Mouse (Mus musculus) hindbrain, embryonic 11.5 days (tissue): Measurements from ENCODE around the gene Spi1. TPM values are rescaled to one million over a fixed set of nuclear protein-coding genes. Genes with fewer than 3 reads are reported as not detected.
A peak's percentile ranks its signal among the peaks of the same experiment; 100 is the strongest.
"Not testable (repeated sequence)": the region's sequence is repeated elsewhere in the genome, so short reads cannot be mapped to it uniquely, and the experiment has no call there.

Experiments
- ATAC-seq: fragments of 200-750 bp; cut with Nextera tagmentation; 2 replicates; pipeline ENCODE4 v1.8.0; 2017; ENCODE audit warnings: mild to moderate bottlenecking, moderate TSS enrichment, moderate library complexity; ENCODE audit not compliant: low FRiP score
- DNase-seq: peaks from one replicate; pipeline ENCODE4 v3.0.0-alpha.2; 2015; ENCODE audit warnings: low spot score
- H3K27ac ChIP-seq: fragments of 300-500 bp; sonication (generic); 2 replicates; pipeline ENCODE4 v1.5.1; 2014; ENCODE audit warnings: mild to moderate bottlenecking, low read depth, low read length
- H3K27me3 ChIP-seq: fragments of 300-500 bp; sonication (generic); 2 replicates; pipeline ENCODE4 v1.6.1; 2014; ENCODE audit warnings: mild to moderate bottlenecking, low read length, moderate library complexity, mixed read lengths; ENCODE audit not compliant: control insufficient read depth, insufficient read depth
- H3K36me3 ChIP-seq: fragments of 300-500 bp; sonication (generic); 2 replicates; pipeline ENCODE4 v1.6.1; 2014; ENCODE audit warnings: mild to moderate bottlenecking, low read length, moderate library complexity, mixed read lengths; ENCODE audit not compliant: control insufficient read depth, insufficient read depth
- H3K4me1 ChIP-seq: fragments of 300-500 bp; sonication (generic); replicated peaks from 2 replicates; pipeline ENCODE4 v1.6.1; 2014; ENCODE audit warnings: low read length, mixed read lengths; ENCODE audit not compliant: control insufficient read depth, insufficient read depth
- H3K4me2 ChIP-seq: fragments of 300-500 bp; sonication (generic); replicated peaks from 2 replicates; pipeline ENCODE4 v1.6.1; 2014; ENCODE audit warnings: mild to moderate bottlenecking, low read depth, low read length
- H3K4me3 ChIP-seq: fragments of 300-500 bp; sonication (generic); 2 replicates; pipeline ENCODE4 v1.5.1; 2014; ENCODE audit warnings: low read depth, low read length
- H3K9ac ChIP-seq: fragments of 300-500 bp; sonication (generic); 2 replicates; pipeline ENCODE4 v1.6.1; 2014; ENCODE audit warnings: low read depth, low read length
- H3K9me3 ChIP-seq: fragments of 300-500 bp; sonication (generic); 2 replicates; pipeline ENCODE4 v1.6.1; 2016; ENCODE audit warnings: low read length; ENCODE audit not compliant: control insufficient read depth
- WGBS: fragments of 180-500 bp; shearing (Covaris S2); extraction: QIAGEN DNeasy Blood & Tissue Kit; methylation state at CpG from one replicate; pipeline ENCODE4 v1.1.7; 2014; 5-methylcytosine and 5-hydroxymethylcytosine counted together
- polyA plus RNA-seq: library from polyadenylated mRNA; unstranded; fragments of >200 nt; fragmentation: Nextera tagmentation; extraction: Ambion mirVana; gene quantifications from 2 replicates; pipeline ENCODE4 v1.2.1, GENCODE M21; 2014

Gene Spi1
- polyA plus RNA-seq, 1 experiment from 2014 or later, result 3.0 TPM

DNA sequence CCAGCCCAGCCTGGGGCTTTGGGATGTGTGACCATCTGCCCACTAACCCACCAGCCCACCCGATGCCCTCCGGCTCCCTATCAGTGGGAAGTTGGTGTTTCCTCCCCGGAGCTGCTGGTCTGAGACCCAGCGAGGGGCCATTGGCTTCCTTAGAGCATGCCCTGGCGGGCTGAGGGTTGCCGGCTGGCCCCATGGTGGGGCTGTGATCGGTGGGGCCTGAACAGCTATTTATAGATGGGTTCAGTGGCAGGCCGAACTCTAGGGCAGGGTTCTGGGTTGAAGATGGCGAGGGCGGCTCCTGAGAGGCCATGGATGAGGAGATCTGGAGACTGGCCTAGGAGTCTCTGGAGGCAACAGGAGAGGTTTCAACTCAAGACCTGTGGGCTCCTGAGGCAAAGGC lies 14.8 kb downstream of the Spi1 start:
- H3K9me3 ChIP-seq, result no peaks in the 10 kb centered on the region
- no peaks in the 10 kb centered on the region for H3K27me3 ChIP-seq
- no peaks in the 10 kb centered on the region for H3K4me1 ChIP-seq
- H3K27ac ChIP-seq, result no peak overlapping the region
- no peak overlapping the region for H3K9ac ChIP-seq
- ATAC-seq, result no peak
- no peaks in the 10 kb centered on the region for H3K36me3 ChIP-seq
- H3K4me3 ChIP-seq, result no peak overlapping the region
- DNase-seq, result no peak
- H3K4me2 ChIP-seq, result no peak overlapping the region
- WGBS, result 74% methylated on average over 10 of the region's 10 CpGs

DNA sequence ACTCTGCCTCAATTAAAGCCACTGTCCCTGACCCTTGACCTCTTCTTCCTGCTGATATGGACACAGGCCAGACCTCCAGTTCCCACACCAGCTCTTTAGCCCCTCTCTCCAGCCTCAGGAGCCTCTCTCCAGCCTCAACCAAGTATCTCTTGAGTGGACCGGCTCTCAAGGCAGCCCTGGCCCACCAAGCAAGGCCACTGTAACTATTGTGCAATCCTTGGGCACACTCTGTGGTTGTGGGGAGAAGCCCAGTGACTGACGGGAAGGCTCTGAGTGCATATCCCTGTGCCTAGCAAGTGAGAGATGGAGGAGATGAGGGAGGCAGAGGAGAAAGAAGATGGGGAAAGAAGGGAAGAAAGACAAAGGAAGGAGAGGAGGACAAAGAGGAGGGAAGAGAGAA lies 16.0 kb downstream of the Spi1 start:
- no peak for ATAC-seq
- no peak overlapping the region for H3K4me3 ChIP-seq
- H3K36me3 ChIP-seq, result no peaks in the 10 kb centered on the region
- H3K4me1 ChIP-seq, result no peaks in the 10 kb centered on the region
- no peak for DNase-seq
- 89% methylated on average over 2 of the region's 2 CpGs for WGBS
- no peak overlapping the region for H3K9ac ChIP-seq
- no peak overlapping the region for H3K27ac ChIP-seq
- no peaks in the 10 kb centered on the region for H3K27me3 ChIP-seq
- H3K4me2 ChIP-seq, result no peak overlapping the region
- H3K9me3 ChIP-seq, result no peaks in the 10 kb centered on the region

- DNase-seq, result peak; percentile 93
- peak; percentile 81 for ATAC-seq
- Histone ChIP-seq H3K36me3 (no peaks in the 10 kb centered on the region), H3K4me2 (no peak overlapping the region), H3K9ac (no peak overlapping the region), H3K27me3 (no peaks in the 10 kb centered on the region), H3K9me3 (no peaks in the 10 kb centered on the region), H3K27ac (no peak overlapping the region), H3K4me1 (no peaks in the 10 kb centered on the region), H3K4me3 (no peak overlapping the region)
- WGBS, result 10% methylated on average over 7 of the region's 7 CpGs
Measured at GRCm38 (mm10) chr2:91101124-91101740, 19.0 kb downstream of the Spi1 start.

GRCm38 (mm10) chr2:91108156-91108555 lies 26.0 kb downstream of the Spi1 start:
- Histone ChIP-seq H3K36me3 (no peaks in the 10 kb centered on the region), H3K27ac (no peak overlapping the region), H3K9me3 (no peaks in the 10 kb centered on the region), H3K27me3 (no peaks in the 10 kb centered on the region), H3K4me3 (no peak overlapping the region), H3K4me2 (no peak overlapping the region), H3K4me1 (no peaks in the 10 kb centered on the region), H3K9ac (no peak overlapping the region)
- ATAC-seq (no peak), DNase-seq (no peak)
- 83% methylated on average over 3 of the region's 3 CpGs for WGBS

DNA sequence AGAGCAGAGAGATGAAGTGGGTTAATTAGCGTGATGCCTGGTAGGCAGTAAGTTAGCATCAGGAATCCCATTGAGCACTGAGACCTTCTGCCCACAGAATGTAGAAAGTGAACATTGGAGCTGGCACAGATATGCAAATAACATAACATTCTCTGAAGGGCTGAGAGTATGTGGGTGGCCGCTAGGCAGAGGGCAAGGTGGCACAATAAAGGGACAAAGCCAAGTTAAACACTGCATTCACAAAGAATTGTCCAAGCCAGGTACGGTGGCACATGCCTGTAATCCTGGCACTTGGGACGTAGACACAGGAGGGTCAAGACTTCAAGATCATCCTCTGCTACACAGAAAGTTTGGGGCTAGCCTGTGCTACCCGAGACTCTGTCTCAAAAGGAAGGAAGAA lies 27.1 kb downstream of the Spi1 start:
- no peak overlapping the region for H3K27ac ChIP-seq
- 84% methylated on average over 5 of the region's 5 CpGs for WGBS
- no peak overlapping the region for H3K4me3 ChIP-seq
- no peaks in the 10 kb centered on the region for H3K36me3 ChIP-seq
- H3K4me2 ChIP-seq, result no peak overlapping the region
- no peaks in the 10 kb centered on the region for H3K4me1 ChIP-seq
- no peaks in the 10 kb centered on the region for H3K27me3 ChIP-seq
- no peak overlapping the region for H3K9ac ChIP-seq
- no peaks in the 10 kb centered on the region for H3K9me3 ChIP-seq
- ATAC-seq (no peak), DNase-seq (no peak)

GRCm38 (mm10) chr2:91109807-91110385 lies 27.7 kb downstream of the Spi1 start:
- no peak overlapping the region for H3K9ac ChIP-seq
- no peak overlapping the region for H3K4me2 ChIP-seq
- WGBS, result 94% methylated on average over 5 of the region's 5 CpGs
- H3K4me3 ChIP-seq, result no peak overlapping the region
- no peaks in the 10 kb centered on the region; the same call in 1 of the 2 replicates for H3K4me1 ChIP-seq
- ATAC-seq, result no peak
- no peaks in the 10 kb centered on the region for H3K36me3 ChIP-seq
- no peak for DNase-seq
- H3K9me3 ChIP-seq, result no peaks in the 10 kb centered on the region
- no peaks in the 10 kb centered on the region for H3K27me3 ChIP-seq
- H3K27ac ChIP-seq, result no peak overlapping the region

DNA sequence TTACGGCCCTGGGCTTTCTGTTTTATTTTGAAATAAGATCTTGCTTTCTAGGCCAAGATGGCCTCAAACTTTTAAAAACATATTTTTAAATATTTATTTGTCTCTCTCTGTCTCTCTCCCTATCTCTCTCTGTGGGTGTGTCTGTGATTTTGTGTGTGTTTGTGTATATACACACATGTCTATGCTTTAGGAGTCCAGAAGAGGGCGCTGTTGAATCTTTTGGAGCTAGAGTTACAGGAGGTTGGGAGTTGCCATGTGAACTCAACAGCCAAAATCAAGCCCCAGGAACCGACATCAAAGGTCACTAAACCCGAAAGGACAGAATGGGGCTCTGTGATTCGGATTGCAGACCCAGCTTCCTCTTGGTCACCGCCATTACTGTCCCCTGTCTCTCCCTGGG lies 28.2 kb downstream of the Spi1 start:
- no peaks in the 10 kb centered on the region for H3K36me3 ChIP-seq
- no peak overlapping the region for H3K9ac ChIP-seq
- no peak for DNase-seq
- H3K4me1 ChIP-seq, result peaks cover 2% of the 10 kb centered on the region; the same call in 1 of the 2 replicates
- H3K4me2 ChIP-seq, result no peak overlapping the region
- 75% methylated on average over 6 of the region's 6 CpGs for WGBS
- ATAC-seq, result no peak
- no peak overlapping the region for H3K4me3 ChIP-seq
- no peaks in the 10 kb centered on the region for H3K27me3 ChIP-seq
- no peaks in the 10 kb centered on the region for H3K9me3 ChIP-seq
- no peak overlapping the region for H3K27ac ChIP-seq

DNA sequence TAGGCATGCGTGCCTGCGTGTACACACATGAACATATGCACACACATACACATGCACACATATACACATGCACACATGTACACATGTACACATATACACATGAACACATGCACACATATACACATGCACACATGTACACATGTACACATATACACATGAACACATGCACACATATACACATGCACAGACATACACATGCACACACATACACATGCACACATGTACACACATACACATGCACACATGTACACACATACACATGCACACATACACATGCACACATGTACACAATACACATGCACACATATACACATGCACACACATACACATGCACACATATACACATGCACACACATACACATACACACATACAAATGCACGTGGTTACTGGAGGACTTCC lies 29.6 kb downstream of the Spi1 start:
- H3K4me1 ChIP-seq, ATAC-seq, H3K9ac ChIP-seq, DNase-seq, H3K9me3 ChIP-seq, H3K4me2 ChIP-seq, H3K36me3 ChIP-seq, H3K27ac ChIP-seq, H3K27me3 ChIP-seq, H3K4me3 ChIP-seq: not testable (repeated sequence)
- 100% methylated on average over 3 of the region's 3 CpGs for WGBS

GRCm38 (mm10) chr2:91112491-91112890 lies 30.3 kb downstream of the Spi1 start:
- Histone ChIP-seq H3K4me2 (no peak overlapping the region), H3K4me1 (peaks cover 2% of the 10 kb centered on the region; the same call in 1 of the 2 replicates), H3K27me3 (peaks cover 3% of the 10 kb centered on the region; the same call in 1 of the 2 replicates), H3K4me3 (no peak overlapping the region), H3K9me3 (no peaks in the 10 kb centered on the region), H3K9ac (no peak overlapping the region), H3K36me3 (no peaks in the 10 kb centered on the region), H3K27ac (no peak overlapping the region)
- no peak for DNase-seq
- no peak for ATAC-seq
- WGBS, result 63% methylated on average over 4 of the region's 4 CpGs
